Mouse (Mus musculus) midbrain, embryonic 16.5 days (tissue): ENCODE data around the gene Ubc. TPM values are rescaled to one million over a fixed set of nuclear protein-coding genes. Genes with fewer than 3 reads are reported as not detected.
A peak's percentile ranks its signal among the peaks of the same experiment; 100 is the strongest.
"Not testable (repeated sequence)": the region's sequence is repeated elsewhere in the genome, so short reads cannot be mapped to it uniquely, and the experiment has no call there.

ENCODE experiments used
- ATAC-seq: fragments of 200-750 bp; cut with Nextera tagmentation; 2 replicates; pipeline ENCODE4 v1.8.0; 2017; ENCODE audit warnings: moderate TSS enrichment
- H3K27ac ChIP-seq: fragments of 300-500 bp; sonication (generic); 2 replicates; pipeline ENCODE4 v1.5.1; 2014; ENCODE audit warnings: mild to moderate bottlenecking, low read length, mixed read lengths
- H3K27me3 ChIP-seq: fragments of 300-500 bp; sonication (generic); 2 replicates; pipeline ENCODE4 v1.6.1; 2014; ENCODE audit warnings: low read depth, low read length, mixed read lengths; ENCODE audit not compliant: control insufficient read depth, insufficient read depth
- H3K36me3 ChIP-seq: fragments of 300-500 bp; sonication (generic); 2 replicates; pipeline ENCODE4 v1.6.1; 2014; ENCODE audit warnings: mild to moderate bottlenecking, low read length, moderate library complexity, mixed read lengths; ENCODE audit not compliant: control insufficient read depth, insufficient read depth
- H3K4me1 ChIP-seq: fragments of 300-500 bp; sonication (generic); 2 replicates; pipeline ENCODE4 v1.6.1; 2014; ENCODE audit warnings: mild to moderate bottlenecking, low read length, mixed read lengths; ENCODE audit not compliant: control insufficient read depth, insufficient read depth
- H3K4me2 ChIP-seq: fragments of 300-500 bp; sonication (generic); 2 replicates; pipeline ENCODE4 v1.6.1; 2014; ENCODE audit warnings: mild to moderate bottlenecking, low read length, mixed read lengths
- H3K4me3 ChIP-seq: fragments of 300-500 bp; sonication (generic); 2 replicates; pipeline ENCODE4 v1.5.1; 2014; ENCODE audit warnings: low read depth, mild to moderate bottlenecking, low read length, moderate library complexity, mixed read lengths
- H3K9ac ChIP-seq: fragments of 300-500 bp; sonication (generic); 2 replicates; pipeline ENCODE4 v1.6.1; 2014; ENCODE audit warnings: low read depth, low read length, mixed read lengths
- H3K9me3 ChIP-seq: fragments of 300-500 bp; sonication (generic); replicated peaks from 2 replicates; pipeline ENCODE4 v1.6.1; 2014; ENCODE audit warnings: mild to moderate bottlenecking, low read length, mixed read lengths; ENCODE audit not compliant: control insufficient read depth, poor library complexity, severe bottlenecking
- WGBS: fragments of 180-500 bp; shearing (Covaris S2); extraction: QIAGEN DNeasy Blood & Tissue Kit; methylation state at CpG from one replicate; pipeline ENCODE4 v1.1.7; 2014; 5-methylcytosine and 5-hydroxymethylcytosine counted together
- polyA plus RNA-seq: library from polyadenylated mRNA; unstranded; fragments of >200 nt; fragmentation: Nextera tagmentation; extraction: Ambion mirVana; gene quantifications from 2 replicates; pipeline ENCODE4 v1.2.1, GENCODE M21; 2015

Gene Ubc
- polyA plus RNA-seq, 1 experiment from 2014 or later: 1,506 TPM

DNA sequence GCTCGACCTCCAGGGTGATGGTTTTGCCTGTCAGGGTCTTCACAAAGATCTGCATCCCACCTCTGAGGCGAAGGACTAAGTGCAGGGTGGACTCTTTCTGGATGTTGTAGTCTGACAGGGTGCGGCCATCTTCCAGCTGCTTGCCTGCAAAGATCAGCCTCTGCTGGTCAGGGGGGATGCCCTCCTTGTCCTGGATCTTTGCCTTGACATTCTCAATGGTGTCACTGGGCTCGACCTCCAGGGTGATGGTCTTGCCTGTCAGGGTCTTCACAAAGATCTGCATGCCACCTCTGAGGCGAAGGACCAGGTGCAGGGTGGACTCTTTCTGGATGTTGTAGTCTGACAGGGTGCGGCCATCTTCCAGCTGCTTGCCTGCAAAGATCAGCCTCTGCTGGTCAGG is 2.7 kb downstream of the Ubc start:
- ATAC-seq, H3K27ac ChIP-seq, H3K9ac ChIP-seq, H3K4me3 ChIP-seq, H3K27me3 ChIP-seq, H3K9me3 ChIP-seq, H3K4me2 ChIP-seq: not testable (repeated sequence)
- WGBS: 84% methylated on average over 5 of the region's 6 CpGs
- H3K36me3 ChIP-seq: peaks cover 14% of the 10 kb centered on the region
- peaks cover 33% of the 10 kb centered on the region for H3K4me1 ChIP-seq

DNA sequence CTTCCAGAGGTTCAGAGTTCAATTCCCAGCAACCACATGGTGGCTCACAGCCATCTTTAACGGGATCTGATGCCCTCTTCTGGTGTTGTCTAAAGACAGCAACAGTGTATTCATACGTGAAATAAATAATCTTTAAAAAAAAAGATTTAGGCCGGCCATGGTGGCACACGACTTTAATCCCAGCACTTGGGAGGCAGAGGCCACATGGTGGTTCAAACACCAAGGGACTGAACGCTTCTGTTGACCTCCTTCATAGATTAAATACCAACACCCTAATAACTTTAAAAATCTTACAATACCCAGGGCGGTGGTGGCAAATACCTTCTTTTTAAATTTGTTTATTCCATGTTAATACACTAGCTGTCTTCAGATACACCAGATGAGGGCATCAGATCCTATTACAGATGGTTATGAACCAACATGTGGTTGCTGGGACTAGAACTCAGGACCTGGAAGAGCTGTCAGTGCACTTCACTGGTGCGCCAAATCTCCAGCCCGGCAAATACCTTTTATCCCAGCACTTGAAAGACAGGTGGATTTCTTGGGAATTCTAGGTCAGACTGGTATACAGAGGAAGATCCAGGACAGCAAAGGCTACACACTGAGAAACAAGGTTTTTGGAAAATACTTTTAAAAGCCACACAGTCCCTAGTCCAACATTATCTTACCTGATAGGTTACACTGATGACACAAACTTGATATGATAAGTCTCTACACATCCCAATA is 4.6 kb downstream of the Ubc start:
- H3K27ac ChIP-seq: no peak overlapping the region
- 74% methylated on average over 8 of the region's 8 CpGs for WGBS
- H3K4me2 ChIP-seq: peak overlapping the region; percentile 29
- H3K9ac ChIP-seq: no peak overlapping the region
- peaks cover 14% of the 10 kb centered on the region for H3K36me3 ChIP-seq
- H3K4me1 ChIP-seq: peaks cover 28% of the 10 kb centered on the region
- ATAC-seq: no peak
- 0 out of 2 replicates have a peak overlapping the region, but pooled peaks have one; percentile 3 for H3K4me3 ChIP-seq
- no peaks in the 10 kb centered on the region for H3K27me3 ChIP-seq
- no peaks in the 10 kb centered on the region for H3K9me3 ChIP-seq

DNA sequence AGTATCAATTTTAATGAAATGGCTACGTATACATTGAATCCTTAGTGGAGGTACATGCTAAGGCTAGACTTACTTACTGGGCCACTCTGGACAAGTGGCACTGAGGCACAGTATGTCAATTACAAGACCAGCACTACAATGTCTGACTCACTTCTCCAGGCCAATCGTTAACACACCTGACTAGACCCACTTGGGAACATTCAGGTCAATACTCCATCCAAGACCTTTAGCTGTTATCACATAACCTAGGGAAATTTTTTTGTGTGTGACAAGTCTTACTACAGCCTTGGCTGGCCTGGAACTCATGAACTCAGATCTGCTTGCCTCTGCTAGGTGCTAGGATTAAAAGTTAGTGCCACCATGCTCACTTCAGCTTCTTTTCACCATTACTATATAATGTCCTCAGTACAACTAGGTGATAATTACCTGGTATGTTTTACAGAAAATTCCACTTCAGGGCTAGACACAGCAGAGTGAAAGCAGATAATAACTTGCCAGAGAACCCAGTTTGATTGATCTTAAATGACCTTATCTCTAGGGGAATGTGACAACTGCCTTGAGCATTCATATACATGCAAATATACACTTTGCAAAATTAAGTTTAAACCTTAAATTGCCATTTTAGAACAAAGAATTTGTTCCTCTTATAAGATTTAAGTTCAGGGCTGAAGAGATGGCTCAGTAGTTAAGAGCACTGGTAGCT is 5.3 kb downstream of the Ubc start:
- no peak overlapping the region for H3K4me2 ChIP-seq
- H3K4me1 ChIP-seq: peaks cover 25% of the 10 kb centered on the region
- no peak overlapping the region for H3K4me3 ChIP-seq
- H3K36me3 ChIP-seq: peaks cover 14% of the 10 kb centered on the region
- no peak for ATAC-seq
- WGBS: 85% methylated on average over 2 of the region's 2 CpGs
- no peaks in the 10 kb centered on the region for H3K27me3 ChIP-seq
- H3K27ac ChIP-seq: no peak overlapping the region
- no peak overlapping the region for H3K9ac ChIP-seq
- no peaks in the 10 kb centered on the region for H3K9me3 ChIP-seq

DNA sequence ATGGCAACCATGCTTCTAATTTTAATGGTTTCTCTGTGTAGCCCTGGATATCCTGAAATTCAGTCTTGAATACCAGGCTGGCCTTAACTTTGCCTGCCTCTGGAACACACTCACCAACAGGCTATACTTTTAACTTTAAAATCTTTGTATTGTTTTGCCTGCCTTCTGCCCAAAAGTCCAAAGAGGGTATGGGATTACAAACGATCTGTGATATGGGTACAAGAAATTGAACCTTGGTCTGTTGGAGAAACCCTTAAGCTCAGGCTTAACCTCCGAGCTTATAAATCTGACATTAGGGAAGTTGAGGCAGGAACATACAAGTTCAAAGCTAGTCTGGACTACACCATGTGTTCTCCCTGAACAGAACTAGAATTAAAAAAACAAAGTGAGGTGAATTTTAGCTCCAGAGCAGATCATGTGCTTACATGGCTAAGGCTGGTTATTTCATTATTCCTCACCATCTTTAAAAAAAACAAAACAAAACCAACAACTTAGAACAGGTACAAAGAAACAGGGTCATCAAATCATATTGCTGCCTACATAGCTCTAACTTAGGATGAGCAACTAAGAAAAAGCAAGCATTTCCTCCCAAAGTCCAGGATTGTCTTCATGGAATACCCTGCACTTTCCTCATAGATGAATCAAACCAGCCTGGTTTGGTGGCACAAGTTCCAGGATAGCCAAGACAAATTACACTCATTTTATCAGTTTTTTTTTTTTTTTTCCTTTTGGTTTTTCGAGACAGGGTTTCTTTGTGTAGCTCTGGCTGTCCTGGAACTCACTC is 6.2 kb downstream of the Ubc start:
- 77% methylated on average over 3 of the region's 3 CpGs for WGBS

DNA sequence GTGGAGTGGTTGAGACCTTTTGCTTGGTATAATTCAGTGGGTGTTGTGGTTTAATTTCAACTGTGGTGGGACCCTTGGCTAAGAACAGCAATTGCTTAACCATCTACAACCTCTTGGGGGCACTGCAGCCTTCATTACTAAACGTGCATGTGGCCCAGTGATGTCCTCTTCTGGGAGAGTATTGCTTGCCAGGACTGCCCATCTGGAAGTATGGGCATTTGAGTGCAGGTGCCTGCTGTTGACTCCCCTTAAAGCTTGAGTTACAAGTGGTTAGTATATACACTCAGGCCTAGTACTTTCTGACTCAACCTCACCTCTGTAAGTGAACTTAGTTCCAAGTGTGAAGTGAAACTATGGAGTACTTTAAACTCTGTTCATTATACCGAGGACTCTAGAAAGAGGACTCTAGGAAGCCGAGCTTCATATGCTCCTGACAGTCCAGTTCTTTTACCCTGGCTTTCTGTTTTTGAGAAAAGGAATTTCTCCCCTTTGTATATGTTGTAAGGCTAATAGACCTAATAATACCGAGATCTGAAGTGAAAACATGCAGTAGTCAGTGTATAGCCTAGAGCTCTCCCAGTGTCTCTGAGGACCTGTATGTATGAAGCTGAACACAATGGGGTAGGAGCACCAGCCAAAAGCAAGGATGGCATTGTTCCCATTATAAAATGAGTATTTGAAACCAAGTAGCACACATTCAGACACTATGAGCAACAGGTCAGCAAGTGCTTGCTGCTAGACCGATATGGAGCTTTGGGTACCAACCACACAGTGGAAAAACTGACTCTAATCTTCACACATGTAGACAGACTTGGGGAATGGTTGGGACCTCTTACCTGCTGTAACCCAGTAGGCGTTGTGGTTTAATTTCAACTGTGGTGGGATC is 7.1 kb downstream of the Ubc start:
- Histone ChIP-seq H3K9ac (no peak overlapping the region), H3K4me3 (no peak overlapping the region), H3K4me2 (no peak overlapping the region), H3K9me3 (no peaks in the 10 kb centered on the region), H3K27me3 (no peaks in the 10 kb centered on the region), H3K36me3 (peaks cover 14% of the 10 kb centered on the region), H3K27ac (no peak overlapping the region), H3K4me1 (peaks cover 20% of the 10 kb centered on the region)
- ATAC-seq: no peak
- 43% methylated on average over 6 of the region's 6 CpGs for WGBS

More for the DNA sequence above, 6.2 kb downstream of the Ubc start:
- Histone ChIP-seq H3K9me3 (no peaks in the 10 kb centered on the region), H3K4me2 (no peak overlapping the region), H3K9ac (no peak overlapping the region), H3K4me1 (peaks cover 25% of the 10 kb centered on the region), H3K27me3 (no peaks in the 10 kb centered on the region), H3K27ac (no peak overlapping the region), H3K36me3 (peaks cover 14% of the 10 kb centered on the region), H3K4me3 (no peak overlapping the region)
- no peak for ATAC-seq

DNA sequence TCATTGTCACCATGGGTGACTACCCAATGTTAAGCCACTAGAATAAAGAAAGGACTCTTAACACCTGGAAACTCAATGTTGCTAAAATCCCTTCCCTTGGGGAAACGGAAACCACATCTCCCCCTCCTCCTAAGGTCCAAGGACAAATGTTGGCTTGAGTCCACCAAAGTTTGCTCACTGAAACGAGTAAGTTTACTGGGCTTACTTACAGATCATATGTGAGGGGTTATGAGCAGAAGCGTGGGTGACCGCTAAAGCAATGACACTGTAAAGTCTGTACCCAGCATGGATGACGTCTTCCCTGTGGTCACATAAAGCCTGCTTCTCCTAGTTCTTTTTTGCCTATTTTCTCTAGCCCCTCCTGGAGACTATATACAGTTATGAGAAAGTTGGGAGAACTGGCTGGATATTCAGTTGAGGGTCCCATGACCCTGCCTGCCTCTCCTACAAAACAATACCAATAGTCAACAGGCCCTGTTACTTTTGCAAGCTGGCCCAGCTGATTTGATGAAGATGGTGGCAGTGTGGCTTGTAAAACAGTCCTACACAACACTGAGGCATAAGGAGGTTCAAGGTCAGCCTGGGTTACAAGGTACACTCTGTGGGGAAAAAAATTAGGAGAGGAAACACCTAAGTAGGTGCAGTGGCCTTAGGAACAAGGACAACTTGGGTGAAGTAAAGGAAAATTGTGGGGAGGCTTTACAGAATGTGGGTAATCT is 7.9 kb downstream of the Ubc start:
- Histone ChIP-seq H3K4me2 (no peak overlapping the region), H3K4me1 (peaks cover 20% of the 10 kb centered on the region), H3K4me3 (no peak overlapping the region), H3K36me3 (peaks cover 14% of the 10 kb centered on the region), H3K27me3 (no peaks in the 10 kb centered on the region), H3K9me3 (no peaks in the 10 kb centered on the region), H3K9ac (no peak overlapping the region), H3K27ac (no peak overlapping the region)
- WGBS: 76% methylated on average over 5 of the region's 5 CpGs
- ATAC-seq: no peak

DNA sequence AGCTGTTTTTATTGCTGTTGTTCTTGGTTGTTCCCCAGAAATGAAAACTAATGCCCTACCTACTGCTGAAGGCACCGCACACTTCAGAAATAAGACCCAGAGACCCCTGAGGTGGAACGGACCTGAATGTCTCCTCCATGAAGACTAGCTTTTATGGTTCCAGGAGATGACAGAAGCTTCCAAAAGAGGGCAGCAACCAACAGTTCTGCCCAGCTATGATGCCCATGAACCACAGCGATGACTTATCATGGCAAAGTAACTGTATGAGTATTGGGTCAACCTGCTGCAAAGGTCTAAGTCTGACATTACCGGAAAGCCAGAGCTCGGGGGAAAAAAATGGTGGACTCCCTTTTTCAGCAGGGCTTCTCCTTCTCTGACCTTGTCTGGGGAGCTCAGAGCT is 11.1 kb downstream of the Ubc start:
- Histone ChIP-seq H3K9ac (no peak overlapping the region), H3K4me3 (no peak overlapping the region), H3K9me3 (no peaks in the 10 kb centered on the region), H3K27ac (no peak overlapping the region), H3K36me3 (no peaks in the 10 kb centered on the region), H3K4me2 (no peak overlapping the region), H3K4me1 (peaks cover under 1% of the 10 kb centered on the region; the same call in 1 of the 2 replicates), H3K27me3 (no peaks in the 10 kb centered on the region)
- WGBS: 78% methylated on average over 5 of the region's 5 CpGs
- no peak for ATAC-seq

DNA sequence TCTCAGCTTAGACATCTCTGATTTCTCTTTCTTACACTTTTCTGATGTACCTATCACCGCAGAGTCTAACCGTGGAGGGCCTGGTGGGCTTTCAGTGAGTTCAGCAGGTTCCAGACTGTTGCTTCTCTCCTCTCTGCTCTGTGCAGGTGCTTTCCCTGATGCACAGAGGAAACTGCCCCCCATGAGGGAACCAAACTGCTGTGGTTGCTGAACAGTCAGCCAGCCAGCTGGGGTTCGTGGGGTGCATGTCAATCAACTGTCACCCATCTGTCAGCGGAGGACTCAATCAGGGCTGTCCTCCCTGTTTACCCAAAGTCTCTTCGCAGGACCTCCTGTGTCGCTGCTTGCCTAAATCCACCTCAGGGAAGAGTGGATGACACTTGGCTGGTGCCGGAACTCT is 12.8 kb downstream of the Ubc start:
- Histone ChIP-seq H3K27ac (no peak overlapping the region), H3K4me2 (no peak overlapping the region), H3K4me1 (no peaks in the 10 kb centered on the region), H3K27me3 (no peaks in the 10 kb centered on the region), H3K9ac (no peak overlapping the region), H3K9me3 (no peaks in the 10 kb centered on the region), H3K36me3 (no peaks in the 10 kb centered on the region), H3K4me3 (no peak overlapping the region)
- WGBS: 72% methylated on average over 7 of the region's 7 CpGs
- no peak for ATAC-seq
